Mouse (Mus musculus) limb, embryonic 13.5 days (tissue): ENCODE results near the gene Megf11. TPM values are rescaled to one million over a fixed set of nuclear protein-coding genes. Genes with fewer than 3 reads are reported as not detected.

Experiments used
- ATAC-seq: fragments of 200-750 bp; cut with Nextera tagmentation; 2 replicates; pipeline ENCODE4 v1.8.0; 2017; ENCODE audit warnings: low read depth, moderate number of reproducible peaks, moderate TSS enrichment; ENCODE audit not compliant: low FRiP score
- H3K27ac ChIP-seq: fragments of 300-500 bp; sonication (generic); 2 replicates; pipeline ENCODE4 v1.5.1; 2015; ENCODE audit warnings: inconsistent platforms, mild to moderate bottlenecking, moderate library complexity
- H3K27me3 ChIP-seq: fragments of 300-500 bp; sonication (generic); 2 replicates; pipeline ENCODE4 v1.6.1; 2015; ENCODE audit warnings: mild to moderate bottlenecking, inconsistent platforms
- H3K36me3 ChIP-seq: fragments of 300-500 bp; sonication (generic); 2 replicates; pipeline ENCODE4 v1.6.1; 2015; ENCODE audit warnings: inconsistent platforms, mild to moderate bottlenecking, moderate library complexity
- H3K4me1 ChIP-seq: fragments of 300-500 bp; sonication (generic); 2 replicates; pipeline ENCODE4 v1.6.1; 2015; ENCODE audit warnings: inconsistent platforms
- H3K4me2 ChIP-seq: fragments of 300-500 bp; sonication (generic); replicated peaks from 2 replicates; pipeline ENCODE4 v1.6.1; 2015; ENCODE audit warnings: inconsistent platforms, mild to moderate bottlenecking, moderate library complexity
- H3K4me3 ChIP-seq: fragments of 300-500 bp; sonication (generic); 2 replicates; pipeline ENCODE4 v1.5.1; 2015; ENCODE audit warnings: moderate library complexity, mild to moderate bottlenecking, inconsistent platforms
- H3K9ac ChIP-seq: fragments of 300-500 bp; sonication (generic); 2 replicates; pipeline ENCODE4 v1.6.1; 2015; ENCODE audit warnings: mild to moderate bottlenecking, inconsistent platforms
- H3K9me3 ChIP-seq: fragments of 300-500 bp; sonication (generic); 2 replicates; pipeline ENCODE4 v1.6.1; 2016; ENCODE audit warnings: inconsistent platforms
- WGBS: fragments of 180-500 bp; shearing (Covaris S2); methylation state at CpG from one replicate; pipeline ENCODE4 v1.1.7; 2015; 5-methylcytosine and 5-hydroxymethylcytosine counted together
- polyA plus RNA-seq: library from polyadenylated mRNA; unstranded; fragments of >200 nt; fragmentation: Nextera tagmentation; extraction: Ambion mirVana; gene quantifications from 2 replicates; pipeline ENCODE4 v1.2.1, GENCODE M21; 2015

Gene Megf11
- polyA plus RNA-seq, 1 experiment from 2014 or later, result 1.2 TPM

DNA sequence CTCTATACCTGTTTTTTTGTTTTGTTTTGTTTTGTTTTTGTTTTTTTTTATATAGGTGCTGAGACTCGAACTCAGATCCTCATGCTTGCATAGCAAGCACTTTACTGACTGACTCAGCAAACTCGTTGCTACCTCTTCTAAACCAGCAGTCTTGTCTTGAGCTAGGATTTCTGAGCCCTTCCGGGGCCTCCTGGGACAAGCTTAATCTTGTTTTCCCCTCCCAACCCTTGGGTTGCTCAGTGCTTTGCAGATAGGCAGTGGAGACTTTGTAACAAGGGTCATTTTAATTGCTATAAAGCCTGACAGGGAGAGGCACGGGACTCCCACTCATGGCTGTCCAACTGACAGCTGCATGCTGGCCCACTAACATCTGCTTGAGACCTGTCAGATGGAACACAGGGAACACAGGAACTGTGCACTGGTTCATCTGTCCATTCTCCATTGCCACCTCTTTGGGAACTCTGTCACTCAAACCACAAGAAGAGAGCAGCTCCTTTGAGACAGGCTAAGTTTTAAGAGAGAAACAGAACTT lies 147.4 kb downstream of the Megf11 start:
- H3K9me3 ChIP-seq, result no peaks in the 10 kb centered on the region
- WGBS, result 49% methylated on average over 4 of the region's 4 CpGs
- H3K36me3 ChIP-seq, result no peaks in the 10 kb centered on the region
- no peak for ATAC-seq
- H3K9ac ChIP-seq, result no peak overlapping the region
- H3K4me1 ChIP-seq, result 0 out of 2 replicates have a peak, but pooled peaks cover 5% of the 10 kb centered on the region
- H3K4me3 ChIP-seq, result no peak overlapping the region
- H3K4me2 ChIP-seq, result no peak overlapping the region
- H3K27ac ChIP-seq, result no peak overlapping the region
- H3K27me3 ChIP-seq, result no peaks in the 10 kb centered on the region

DNA sequence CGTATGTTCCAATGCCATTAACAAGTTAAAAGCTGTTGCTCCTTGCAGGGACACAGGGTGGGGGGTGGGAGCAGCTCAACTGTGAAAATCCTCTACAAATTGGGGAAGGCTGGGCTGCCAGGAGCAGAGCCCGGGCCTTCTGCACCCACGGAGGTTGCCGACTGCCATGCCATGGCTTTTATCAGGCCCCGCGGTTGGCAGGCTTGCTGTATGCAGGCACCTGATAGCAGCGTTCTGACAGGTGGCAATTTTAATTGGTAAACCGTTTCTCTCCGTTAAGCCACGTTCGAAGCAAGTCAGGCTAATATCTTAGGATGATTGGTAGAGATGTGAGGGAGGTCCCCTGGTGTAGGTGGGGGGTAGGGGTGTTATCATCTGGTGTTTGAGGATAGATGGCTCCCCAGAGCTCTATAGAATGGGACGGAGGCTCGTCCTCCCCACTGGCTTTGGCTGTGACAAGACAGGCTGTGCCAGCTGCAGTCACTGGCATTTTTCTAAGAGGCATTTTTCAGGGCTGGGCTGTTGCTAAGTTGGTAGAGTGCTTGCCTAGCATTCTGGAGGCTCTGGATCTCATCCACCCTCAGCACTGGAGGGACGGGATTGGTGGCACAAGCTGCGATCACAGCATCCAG lies 148.2 kb downstream of the Megf11 start:
- WGBS, result 26% methylated on average over 15 of the region's 15 CpGs
- H3K4me3 ChIP-seq, result no peak overlapping the region
- no peak overlapping the region for H3K27ac ChIP-seq
- no peak overlapping the region for H3K4me2 ChIP-seq
- no peak overlapping the region for H3K9ac ChIP-seq
- ATAC-seq, result no peak
- H3K36me3 ChIP-seq, result no peaks in the 10 kb centered on the region
- no peaks in the 10 kb centered on the region for H3K27me3 ChIP-seq
- no peaks in the 10 kb centered on the region for H3K9me3 ChIP-seq
- 0 out of 2 replicates have a peak, but pooled peaks cover 5% of the 10 kb centered on the region for H3K4me1 ChIP-seq

DNA sequence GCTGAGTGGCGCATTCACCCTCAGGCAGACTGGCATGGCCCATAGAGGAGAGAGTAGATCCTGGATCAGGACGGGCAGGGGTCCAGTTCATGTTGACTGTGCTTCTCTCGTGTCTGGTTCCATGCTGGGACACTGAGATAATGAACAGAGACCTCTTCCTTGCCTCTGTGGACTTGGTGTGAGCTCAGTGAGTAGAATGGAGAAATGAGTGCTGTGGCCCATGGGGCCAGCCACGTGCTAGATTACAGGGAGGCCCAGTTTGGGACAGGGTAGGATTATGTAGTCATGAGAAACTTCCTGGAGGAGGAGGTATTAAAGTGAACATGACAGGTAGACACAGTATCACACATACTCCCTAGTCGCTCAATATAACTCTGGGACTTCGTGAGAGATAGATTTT lies 148.9 kb downstream of the Megf11 start:
- H3K4me1 ChIP-seq, result 0 out of 2 replicates have a peak, but pooled peaks cover 5% of the 10 kb centered on the region
- no peaks in the 10 kb centered on the region for H3K9me3 ChIP-seq
- H3K36me3 ChIP-seq, result no peaks in the 10 kb centered on the region
- ATAC-seq, result no peak
- no peak overlapping the region for H3K9ac ChIP-seq
- no peak overlapping the region for H3K4me3 ChIP-seq
- no peaks in the 10 kb centered on the region for H3K27me3 ChIP-seq
- no peak overlapping the region for H3K27ac ChIP-seq
- H3K4me2 ChIP-seq, result no peak overlapping the region
- 73% methylated on average over 6 of the region's 6 CpGs for WGBS

DNA sequence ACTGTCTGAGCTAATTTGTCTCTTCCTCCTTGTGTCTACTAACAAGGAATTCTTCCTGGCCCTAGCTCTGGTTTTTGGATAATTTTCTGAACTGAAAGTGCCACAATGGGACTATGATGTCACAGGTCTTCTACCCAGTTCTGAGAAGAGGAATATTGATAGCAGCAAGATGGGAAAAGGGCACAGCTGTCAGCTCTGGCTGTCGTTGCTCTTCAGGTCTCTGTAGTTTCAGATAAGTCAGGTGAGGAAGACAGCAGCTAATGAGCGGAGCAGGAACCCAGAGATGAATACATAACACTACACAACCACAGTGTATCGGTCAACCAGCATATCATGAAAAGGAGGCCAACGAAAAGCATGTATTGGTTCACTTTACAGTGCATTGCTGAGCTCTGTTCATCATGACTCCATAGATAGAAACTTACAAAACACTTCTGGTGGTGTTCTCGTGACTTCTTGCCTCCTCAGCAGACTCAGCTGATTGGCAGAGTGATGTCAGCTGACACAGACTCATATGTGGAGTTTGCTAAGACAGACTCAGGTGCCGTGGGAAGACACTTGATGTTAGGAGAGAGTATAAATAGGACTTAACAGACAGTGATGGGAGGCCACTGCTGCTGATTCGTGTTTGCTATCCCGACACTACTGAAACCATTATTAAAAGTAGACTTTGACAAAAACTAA lies 149.6 kb downstream of the Megf11 start:
- 81% methylated on average over 8 of the region's 8 CpGs for WGBS

DNA sequence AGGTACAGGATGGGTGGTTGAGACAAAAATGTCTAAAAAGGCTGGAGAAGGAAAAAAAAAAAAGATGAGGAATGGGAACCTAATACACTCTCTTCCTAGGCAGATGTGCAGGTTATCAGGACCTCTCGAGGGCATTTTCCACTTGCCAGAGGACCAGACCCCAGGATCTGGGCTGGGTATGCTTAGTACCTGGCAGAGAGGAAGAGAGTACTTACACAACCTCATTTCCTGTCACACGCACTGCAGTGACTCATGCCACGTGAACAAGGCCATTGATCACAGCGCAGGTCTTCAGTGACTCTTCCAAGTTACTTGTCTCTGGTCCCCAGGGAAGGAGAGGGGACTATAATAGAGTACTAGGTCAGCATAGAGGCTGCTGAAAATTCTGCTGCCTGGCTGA lies 152.4 kb downstream of the Megf11 start:
- Histone ChIP-seq H3K27ac (no peak overlapping the region), H3K9me3 (no peaks in the 10 kb centered on the region), H3K4me1 (0 out of 2 replicates have a peak, but pooled peaks cover 5% of the 10 kb centered on the region), H3K9ac (no peak overlapping the region), H3K4me2 (no peak overlapping the region), H3K27me3 (peaks cover 9% of the 10 kb centered on the region; the same call in 1 of the 2 replicates), H3K4me3 (no peak overlapping the region), H3K36me3 (no peaks in the 10 kb centered on the region)
- no peak for ATAC-seq
- 72% methylated on average over 4 of the region's 4 CpGs for WGBS

More for the DNA sequence above, 149.6 kb downstream of the Megf11 start:
- H3K27ac ChIP-seq, result no peak overlapping the region
- H3K9me3 ChIP-seq, result no peaks in the 10 kb centered on the region
- ATAC-seq, result no peak
- no peak overlapping the region for H3K4me3 ChIP-seq
- no peak overlapping the region for H3K9ac ChIP-seq
- no peaks in the 10 kb centered on the region for H3K36me3 ChIP-seq
- H3K4me2 ChIP-seq, result no peak overlapping the region
- H3K27me3 ChIP-seq, result no peaks in the 10 kb centered on the region
- H3K4me1 ChIP-seq, result 0 out of 2 replicates have a peak, but pooled peaks cover 5% of the 10 kb centered on the region

DNA sequence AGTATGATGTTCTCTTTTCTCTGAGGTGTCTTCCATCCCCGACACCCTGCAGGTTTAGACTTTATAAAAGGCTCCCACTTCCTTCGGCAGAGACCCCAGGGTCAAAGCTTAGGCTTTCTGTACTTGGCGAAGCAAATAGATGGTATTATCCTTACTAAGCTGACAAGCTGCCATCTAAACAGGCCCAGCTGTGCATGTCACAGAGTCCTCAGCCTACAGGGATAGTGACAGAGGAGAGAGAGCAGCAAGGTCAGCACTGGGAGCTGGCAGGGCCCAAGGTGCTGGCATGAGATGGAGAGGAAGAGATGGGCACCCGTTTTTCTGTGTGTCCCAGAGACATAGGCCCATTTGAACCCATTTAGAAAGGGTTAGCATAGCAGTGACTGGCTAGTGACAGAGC lies 156.8 kb downstream of the Megf11 start:
- no peak for ATAC-seq

DNA sequence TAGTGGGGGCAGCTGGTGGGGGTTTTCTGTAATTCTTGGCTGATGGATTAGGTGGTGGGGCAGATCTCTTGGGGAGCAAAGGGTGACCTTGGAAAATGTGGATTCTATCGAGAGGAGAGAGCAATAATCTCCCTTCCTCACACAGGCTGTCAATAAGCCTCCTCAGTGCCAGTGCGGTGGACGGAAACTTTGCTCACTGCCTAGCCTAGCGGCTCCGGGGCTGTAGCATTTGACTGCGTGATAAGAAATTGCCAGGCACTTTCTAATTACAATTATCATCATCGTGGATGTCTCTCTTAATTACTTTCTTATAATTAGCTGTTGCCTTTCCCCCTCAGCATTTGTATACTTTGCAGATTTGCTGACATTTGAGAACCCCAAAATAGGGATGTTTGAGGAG lies 157.7 kb downstream of the Megf11 start:
- no peak overlapping the region for H3K27ac ChIP-seq
- H3K27me3 ChIP-seq, result peaks cover 9% of the 10 kb centered on the region; the same call in 1 of the 2 replicates
- H3K4me1 ChIP-seq, result no peaks in the 10 kb centered on the region; the same call in 1 of the 2 replicates
- H3K9ac ChIP-seq, result no peak overlapping the region
- H3K9me3 ChIP-seq, result no peaks in the 10 kb centered on the region
- 35% methylated on average over 7 of the region's 7 CpGs for WGBS
- no peak for ATAC-seq
- H3K4me2 ChIP-seq, result no peak overlapping the region
- H3K4me3 ChIP-seq, result no peak overlapping the region
- H3K36me3 ChIP-seq, result no peaks in the 10 kb centered on the region

More for the DNA sequence above, 156.8 kb downstream of the Megf11 start:
- H3K9ac ChIP-seq, result no peak overlapping the region
- no peaks in the 10 kb centered on the region for H3K36me3 ChIP-seq
- no peaks in the 10 kb centered on the region; the same call in 1 of the 2 replicates for H3K4me1 ChIP-seq
- H3K27ac ChIP-seq, result no peak overlapping the region
- 72% methylated on average over 4 of the region's 4 CpGs for WGBS
- no peak overlapping the region for H3K4me3 ChIP-seq
- H3K4me2 ChIP-seq, result no peak overlapping the region
- H3K27me3 ChIP-seq, result peaks cover 9% of the 10 kb centered on the region; the same call in 1 of the 2 replicates
- H3K9me3 ChIP-seq, result no peaks in the 10 kb centered on the region

DNA sequence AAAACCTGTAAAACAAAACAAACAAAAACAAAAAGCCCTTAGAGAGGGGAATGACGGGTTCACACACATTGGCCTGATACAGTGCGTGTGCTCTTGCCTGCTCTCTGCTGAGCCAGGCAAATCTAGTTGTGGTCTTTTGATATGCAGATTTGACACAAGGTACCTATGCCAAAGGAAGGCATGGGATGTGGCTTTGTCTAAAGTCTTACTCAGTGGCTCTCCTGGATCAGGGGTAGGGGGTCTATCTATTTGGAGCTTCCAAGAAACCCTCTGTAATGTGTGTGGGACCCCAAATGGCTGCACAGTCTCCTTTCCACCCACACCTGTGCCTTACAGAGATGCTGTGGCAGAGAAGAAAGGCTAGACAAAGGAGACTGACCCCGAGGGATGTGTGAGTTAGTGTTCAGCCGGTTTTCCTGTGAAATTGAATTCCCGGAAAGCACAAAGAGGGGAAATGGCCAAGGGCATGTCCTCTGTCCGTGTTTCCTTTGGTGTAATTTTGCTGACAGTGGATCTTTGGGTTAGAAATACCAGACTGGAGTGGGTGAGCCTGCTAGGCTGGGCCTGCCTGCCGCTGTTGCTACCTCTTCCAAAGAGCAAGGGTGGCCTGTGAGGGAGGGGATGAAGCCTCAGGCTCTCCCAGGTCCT lies 161.0 kb downstream of the Megf11 start:
- no peaks in the 10 kb centered on the region; the same call in 1 of the 2 replicates for H3K4me1 ChIP-seq
- no peak overlapping the region for H3K4me2 ChIP-seq
- 0 out of 2 replicates have a peak, but pooled peaks cover 4% of the 10 kb centered on the region for H3K27me3 ChIP-seq
- WGBS, result 65% methylated on average over 7 of the region's 7 CpGs
- ATAC-seq, result no peak
- no peak overlapping the region for H3K27ac ChIP-seq
- H3K9me3 ChIP-seq, result no peaks in the 10 kb centered on the region
- H3K4me3 ChIP-seq, result no peak overlapping the region
- no peak overlapping the region for H3K9ac ChIP-seq
- H3K36me3 ChIP-seq, result no peaks in the 10 kb centered on the region

DNA sequence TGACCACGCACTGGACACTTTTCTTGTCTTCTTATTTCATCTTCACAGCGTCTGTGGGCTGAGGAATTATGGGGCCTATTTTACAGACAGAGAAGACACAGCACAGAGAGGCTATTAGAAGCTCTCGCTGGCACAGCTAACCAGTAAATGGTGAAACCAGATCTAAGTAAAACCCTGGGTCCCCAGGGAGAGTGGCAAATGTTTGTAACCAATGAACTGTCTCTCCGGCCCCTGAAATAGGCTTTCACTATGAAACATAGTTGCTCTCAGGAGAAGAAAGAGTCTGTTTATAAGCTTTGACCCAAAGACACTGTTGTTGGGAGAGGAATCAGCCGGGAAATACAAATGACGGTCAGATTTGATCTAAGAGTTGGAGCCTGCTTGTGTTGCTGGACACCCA lies 162.9 kb downstream of the Megf11 start:
- Histone ChIP-seq H3K4me2 (no peak overlapping the region), H3K27me3 (no peaks in the 10 kb centered on the region), H3K4me3 (no peak overlapping the region), H3K9ac (no peak overlapping the region), H3K27ac (no peak overlapping the region), H3K4me1 (no peaks in the 10 kb centered on the region; the same call in 1 of the 2 replicates), H3K9me3 (no peaks in the 10 kb centered on the region), H3K36me3 (no peaks in the 10 kb centered on the region)
- 74% methylated on average over 6 of the region's 6 CpGs for WGBS
- no peak for ATAC-seq

DNA sequence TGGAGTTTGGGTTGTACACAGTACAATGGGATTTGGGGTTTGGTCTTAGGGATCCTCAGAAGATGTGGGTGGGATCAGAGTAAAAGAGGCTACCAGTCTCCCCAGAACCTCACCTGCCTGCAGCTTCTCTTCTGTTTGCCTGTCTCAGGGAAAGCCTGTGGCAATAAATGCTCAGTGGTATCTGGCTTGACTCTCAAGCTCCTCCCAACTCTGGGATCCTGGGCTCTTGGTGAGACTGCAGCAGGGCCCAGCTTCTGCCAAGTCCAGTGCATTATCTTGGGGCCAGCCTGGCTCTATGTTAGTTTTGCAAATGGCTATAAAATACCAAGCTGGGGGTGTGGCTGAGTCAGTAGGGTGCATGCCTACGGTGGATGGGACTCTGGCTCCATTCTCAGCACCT lies 165.9 kb downstream of the Megf11 start:
- no peaks in the 10 kb centered on the region for H3K4me1 ChIP-seq
- ATAC-seq, result no peak
- no peak overlapping the region for H3K4me2 ChIP-seq
- H3K9ac ChIP-seq, result no peak overlapping the region
- H3K4me3 ChIP-seq, result no peak overlapping the region
- 86% methylated on average over 1 of the region's 1 CpGs for WGBS
- no peak overlapping the region for H3K27ac ChIP-seq
- no peaks in the 10 kb centered on the region for H3K9me3 ChIP-seq
- no peaks in the 10 kb centered on the region for H3K36me3 ChIP-seq
- peaks cover 10% of the 10 kb centered on the region; the same call in 1 of the 2 replicates for H3K27me3 ChIP-seq

DNA sequence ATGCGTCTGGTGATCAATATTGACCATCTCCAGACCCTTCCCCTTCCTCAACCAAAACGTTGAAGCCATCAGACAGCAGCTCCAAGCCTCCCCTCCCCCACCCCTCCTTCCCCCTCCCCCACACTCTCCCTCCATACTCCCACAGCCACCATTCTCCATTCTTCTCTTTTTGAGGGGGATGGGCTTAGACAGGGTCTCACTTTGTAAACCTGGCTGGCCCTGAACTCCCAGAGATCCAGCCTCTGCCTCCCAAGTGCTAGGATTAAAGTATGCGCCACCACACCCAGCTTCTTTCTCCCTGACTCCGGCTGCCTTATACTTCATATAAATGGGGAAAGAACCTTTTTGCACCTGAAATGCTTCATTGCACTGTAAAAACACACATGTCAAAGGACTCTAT lies 166.6 kb downstream of the Megf11 start:
- Histone ChIP-seq H3K27me3 (peaks cover 11% of the 10 kb centered on the region; the same call in 1 of the 2 replicates), H3K9ac (no peak overlapping the region), H3K27ac (no peak overlapping the region), H3K4me1 (no peaks in the 10 kb centered on the region), H3K9me3 (no peaks in the 10 kb centered on the region), H3K4me3 (no peak overlapping the region), H3K4me2 (no peak overlapping the region), H3K36me3 (no peaks in the 10 kb centered on the region)
- WGBS, result 63% methylated on average over 4 of the region's 4 CpGs
- no peak for ATAC-seq

DNA sequence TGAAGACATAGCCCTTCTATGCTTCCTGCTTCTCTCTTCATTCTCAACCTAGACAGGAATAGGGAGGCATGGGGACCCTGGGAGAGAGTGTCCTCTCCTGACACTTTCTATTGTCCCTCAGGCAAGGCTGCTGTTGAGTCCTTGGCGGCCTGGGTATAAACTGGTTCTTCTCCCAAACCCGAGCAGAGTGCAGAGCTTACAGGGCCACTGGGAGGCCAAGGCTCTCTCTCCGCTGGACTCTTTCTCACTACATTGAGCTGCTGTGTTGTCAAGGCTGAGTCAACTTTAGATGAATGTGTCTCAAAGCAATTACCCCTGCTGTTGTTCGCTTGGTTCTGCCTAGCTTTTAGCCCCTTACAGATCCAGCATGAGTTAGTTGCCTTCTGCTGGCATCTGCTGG lies 168.0 kb downstream of the Megf11 start:
- Histone ChIP-seq H3K27ac (no peak overlapping the region), H3K36me3 (no peaks in the 10 kb centered on the region), H3K9ac (no peak overlapping the region), H3K27me3 (peaks cover 11% of the 10 kb centered on the region; the same call in 1 of the 2 replicates), H3K9me3 (no peaks in the 10 kb centered on the region), H3K4me1 (no peaks in the 10 kb centered on the region), H3K4me2 (no peak overlapping the region), H3K4me3 (no peak overlapping the region)
- ATAC-seq, result no peak
- 75% methylated on average over 4 of the region's 4 CpGs for WGBS
